Mouse (Mus musculus) cerebellum, adult 2 months (tissue): ENCODE results near the gene Prkag2.

Experiments
- CTCF ChIP-seq: fragments of 200-500 bp; IDR thresholded peaks from 2 replicates; pipeline ENCODE4 v1.5.1; 2011; ENCODE audit warnings: low read depth, mild to moderate bottlenecking, control low read depth, low read length, moderate library complexity, borderline replicate concordance; ENCODE audit not compliant: insufficient read depth
- POLR2A ChIP-seq: fragments of 200-500 bp; IDR thresholded peaks from 2 replicates; pipeline ENCODE4 v1.6.1; 2011; ENCODE audit warnings: low read length, control low read depth, borderline replicate concordance; ENCODE audit not compliant: insufficient read depth

DNA sequence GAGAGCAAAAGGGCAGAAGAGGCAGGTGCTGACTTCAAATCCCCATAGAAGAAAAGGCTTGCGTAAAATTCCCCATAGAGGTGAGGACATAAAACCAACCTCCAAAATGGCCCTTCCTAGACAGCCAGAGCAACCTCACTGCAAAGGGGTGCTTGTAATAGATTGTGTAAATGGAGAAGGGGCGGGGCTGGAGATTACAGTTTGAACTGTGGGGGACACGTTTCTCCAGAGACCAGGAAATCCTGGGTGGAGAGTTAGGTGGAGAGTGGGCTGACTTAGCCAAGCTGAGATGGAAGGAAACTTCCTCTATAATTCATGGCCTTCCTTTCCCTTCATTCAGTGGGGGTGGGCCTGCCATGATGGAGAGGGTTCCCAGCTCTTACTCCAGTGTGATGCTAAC lies 107.3 kb downstream of the Prkag2 start:
- TF ChIP-seq CTCF (no peak), POLR2A (no peak)
